8 mouse cellular contexts compared by ENCODE assay signal in genomic region chr1:53773994-53774393, GRCm38 (mm10). TPM values are rescaled to one million over a fixed set of nuclear protein-coding genes. Genes with fewer than 3 reads are reported as not detected.
DNase-seq lines count a peak whose midpoint lies in the region; ATAC-seq and TF ChIP-seq lines count a peak whose summit lies in the region.

No protein-coding gene starts in this region.

- no peak overlapping the region for H3K4me3 ChIP-seq in layer of hippocampus, adult 2 months
- H3K4me3 ChIP-seq in embryonic fibroblast, embryonic 13.5 days (ENCODE audit: insufficient read depth, low read length), result no peak overlapping the region

- ATAC-seq in erythroblast, adult 5-6 weeks (replicated peaks; ENCODE audit: low FRiP score, poor library complexity, severe bottlenecking), result no peak

- peak; percentile 33 for DNase-seq in layer of hippocampus, adult 11-12 months (ENCODE audit: low spot score)
- no peak for DNase-seq in layer of hippocampus, adult 2 months (ENCODE audit: low spot score in 2 of 2)
- peak; percentile 81 for DNase-seq in lung, postnatal 25 days (ENCODE audit: low spot score)
- peak; percentile 90 for DNase-seq in thymus, postnatal 14 days
- DNase-seq in right cerebral cortex, postnatal 4 days, result no peak
- DNase-seq in layer of hippocampus, postnatal 14 days (ENCODE audit: low spot score in 2 of 2), result no peak

- no peak overlapping the region for H3K27ac ChIP-seq in layer of hippocampus, adult 2 months
- peak overlapping the region; percentile 69 for H3K27ac ChIP-seq in embryonic fibroblast, embryonic 13.5 days (ENCODE audit: insufficient read depth, low read length)

- TF ChIP-seq CTCF in layer of hippocampus, adult 2 months (conservative IDR thresholded peaks at IDR 0.05), result no peak
- TF ChIP-seq CTCF in embryonic fibroblast, embryonic 13.5 days (IDR thresholded peaks at IDR 0.05; ENCODE audit: borderline replicate concordance, insufficient read depth, low read length), result no peak

- no peak for TF ChIP-seq POLR2A in embryonic fibroblast, embryonic 13.5 days (IDR thresholded peaks at IDR 0.05; ENCODE audit: low read depth, low read length)

- 0 out of 2 replicates have a peak, but pooled peaks cover 3% of the 10 kb centered on the region for H3K4me1 ChIP-seq in embryonic fibroblast, embryonic 13.5 days (ENCODE audit: control insufficient read depth, insufficient read depth, low read length)

RNA-seq across cellular contexts. Expression of gene Stk17b, which starts 11.0 kb away (rescaled TPM):
- total RNA-seq in layer of hippocampus, adult 2 months (2021), result 1 to 10 TPM; 2.7 to 5.2 TPM
- polyA plus RNA-seq in embryonic fibroblast, embryonic 13.5 days (2011; ENCODE audit: insufficient read length, low read depth, missing spikeins), result 38.6 and 52.9 TPM in 2 replicates
- total RNA-seq in erythroblast, adult 5-6 weeks (2015; ENCODE audit: low replicate concordance), result 85.1 and 135 TPM in 2 replicates
- total RNA-seq in erythroblast, adult 5-6 weeks (2017; ENCODE audit: low replicate concordance), result 141 and 179 TPM in 2 replicates
- total RNA-seq in layer of hippocampus, postnatal 14 days (2021), result 1 to 10 TPM; 5.6 to 7.2 TPM

Comparison
In these comparisons a context has a peak if more than half of its experiments do, and no peak if none do; other contexts are left out.
1. DNase-seq: peak in layer of hippocampus, adult 11-12 months (single experiment), lung, postnatal 25 days (single experiment) and thymus, postnatal 14 days (single experiment); none in layer of hippocampus, adult 2 months (0 of 2), right cerebral cortex, postnatal 4 days (single experiment) and layer of hippocampus, postnatal 14 days (0 of 2).
2. RNA of gene Stk17b, which starts 11.0 kb away (total RNA-seq): 85.1 to 179 TPM in erythroblast, adult 5-6 weeks; 5.6 to 7.2 TPM in layer of hippocampus, postnatal 14 days and 2.7 to 5.2 TPM in layer of hippocampus, adult 2 months; every median in the first group is over 10 times any median in the second.